ENCODE assay signal across 15 mouse cellular contexts in the genomic region with DNA sequence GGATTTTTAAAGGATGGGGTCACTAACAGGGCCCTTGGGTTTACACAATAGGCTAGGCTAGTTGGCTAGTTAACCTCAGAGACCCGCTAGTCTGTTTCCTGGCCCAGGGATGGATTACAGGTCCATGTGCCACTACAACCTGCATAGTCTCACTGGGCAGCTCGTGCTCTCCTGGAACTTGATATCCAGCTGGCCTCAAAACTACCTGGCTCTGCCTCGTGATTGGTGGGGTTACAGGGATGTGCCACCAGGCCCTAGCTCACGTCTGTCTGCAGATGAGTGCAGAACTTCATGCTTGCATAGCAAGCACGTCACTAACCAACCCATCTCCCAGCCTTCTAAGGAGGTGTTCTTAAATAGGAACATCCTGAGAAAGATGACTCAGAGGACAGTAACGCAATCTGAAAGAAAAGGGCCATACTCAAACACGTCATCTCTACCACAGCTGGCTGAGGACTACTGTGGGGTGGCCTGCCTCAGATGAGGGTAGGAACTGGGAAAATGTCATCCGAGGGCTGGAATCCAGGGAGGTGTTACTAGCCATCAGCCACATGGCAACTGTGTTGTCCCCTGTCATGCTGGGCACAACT.
"Had no signal": no experiment of that assay in that cellular context is flagged by ENCODE, and none has a peak within 500 bp of the region (broad histone marks: within the 10 kb centered on the region; RNA-seq: fewer than 3 reads in every experiment).

No protein-coding gene starts in this region.

- ATAC-seq: liver, postnatal 0 days; midbrain, embryonic 13.5 days had no signal

- H3K27ac ChIP-seq: kidney, postnatal 0 days; limb, embryonic 15.5 days; liver, embryonic 13.5 days; lung, embryonic 15.5 days; midbrain, embryonic 13.5 days; neural tube, embryonic 15.5 days had no signal

- H3K27me3 ChIP-seq: limb, embryonic 15.5 days; liver, embryonic 13.5 days; lung, embryonic 15.5 days; midbrain, embryonic 13.5 days; neural tube, embryonic 15.5 days had no signal

- H3K4me2 ChIP-seq: limb, embryonic 15.5 days; liver, embryonic 13.5 days; lung, embryonic 15.5 days; midbrain, embryonic 13.5 days; neural tube, embryonic 15.5 days had no signal

- H3K9me3 ChIP-seq: limb, embryonic 15.5 days; liver, embryonic 13.5 days; lung, embryonic 15.5 days; midbrain, embryonic 13.5 days; neural tube, embryonic 15.5 days had no signal

- DNase-seq: kidney, adult 8-10 months; kidney, postnatal 36 days; layer of hippocampus, adult 9-11 months; layer of hippocampus, postnatal 36 days; liver, embryonic 13.5 days; liver, postnatal 0 days; lung, postnatal 36 days; spleen, adult 18-20 months; thymus, adult 18-20 months; thymus, postnatal 14 days had no signal

- H3K4me1 ChIP-seq: limb, embryonic 15.5 days; liver, embryonic 13.5 days; lung, embryonic 15.5 days; midbrain, embryonic 13.5 days; neural tube, embryonic 15.5 days had no signal

- H3K4me3 ChIP-seq: limb, embryonic 15.5 days; liver, embryonic 13.5 days; lung, embryonic 15.5 days; midbrain, embryonic 13.5 days; neural tube, embryonic 15.5 days had no signal

- H3K9ac ChIP-seq: limb, embryonic 15.5 days; liver, embryonic 13.5 days; liver, postnatal 0 days; lung, embryonic 15.5 days; midbrain, embryonic 13.5 days; neural tube, embryonic 15.5 days had no signal
